Mouse (Mus musculus): ENCODE results near the gene Mfap1b. TPM values are rescaled to one million over a fixed set of nuclear protein-coding genes. Genes with fewer than 3 reads are reported as not detected.

Mfap1b gene
- total RNA-seq, 2 experiments from 2014 or later: 45.1 to 47.4 TPM

DNA sequence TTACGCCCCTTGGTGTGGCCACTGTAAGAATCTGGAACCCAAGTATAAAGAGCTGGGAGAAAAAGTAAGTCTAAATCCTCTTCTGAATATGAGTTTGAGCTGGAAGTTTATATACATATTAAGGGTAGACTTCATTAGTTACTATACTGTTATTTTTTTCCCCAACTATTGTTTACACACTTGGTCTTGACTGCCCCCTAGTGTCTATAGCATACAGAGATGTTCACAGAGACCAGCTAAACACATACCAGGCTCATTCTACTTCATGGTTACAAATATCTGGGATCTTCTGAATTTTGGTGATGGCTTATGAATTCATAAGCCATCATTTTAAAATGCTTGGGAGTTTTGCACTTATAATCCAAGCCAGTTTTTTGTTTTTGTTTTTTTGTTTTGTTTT is 39.0 kb downstream of the Mfap1b start:
- no peak for DNase-seq

GRCm38 (mm10) chr2:121425890-121426289 is 48.0 kb downstream of the Mfap1b start:
- DNase-seq: no peak

DNA sequence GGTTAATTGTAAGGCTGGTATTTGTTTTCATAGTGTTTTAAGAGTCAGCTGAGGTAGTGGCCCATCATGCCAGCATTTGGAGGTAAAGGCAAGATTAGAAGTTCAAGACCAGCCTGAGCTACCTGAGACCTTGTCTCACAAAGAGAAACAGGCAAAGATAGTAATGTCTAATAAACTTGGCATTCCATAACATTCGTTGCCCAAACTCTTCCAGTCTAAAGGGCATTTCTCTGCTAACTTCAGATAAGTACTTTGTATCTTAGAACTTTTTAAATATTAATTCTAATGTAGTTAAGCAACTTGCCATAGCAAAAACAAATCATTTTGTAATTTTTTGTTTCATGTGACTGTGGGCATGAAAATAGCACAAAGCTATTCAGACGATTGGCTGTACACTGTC is 50.7 kb downstream of the Mfap1b start:
- no peak for DNase-seq

DNA sequence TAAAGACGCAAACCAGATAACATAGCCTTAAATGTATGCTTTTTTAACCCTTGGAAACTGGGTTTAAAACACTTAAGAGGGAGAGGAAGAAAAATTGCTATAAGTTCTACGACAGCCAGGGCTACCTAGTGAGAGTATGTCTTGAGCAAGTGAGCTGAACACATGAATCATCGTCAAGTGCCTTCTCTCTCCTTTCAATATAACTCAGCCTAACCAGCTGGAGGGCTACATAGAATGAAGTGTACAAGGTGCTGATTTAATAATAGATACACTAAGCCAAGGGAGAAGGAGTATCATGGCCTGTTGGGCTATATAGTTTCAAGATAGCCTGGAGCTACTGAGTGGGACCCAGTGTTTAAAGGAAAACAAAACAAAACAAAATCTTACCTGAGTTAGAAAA is 55.4 kb downstream of the Mfap1b start:
- DNase-seq: no peak

DNA sequence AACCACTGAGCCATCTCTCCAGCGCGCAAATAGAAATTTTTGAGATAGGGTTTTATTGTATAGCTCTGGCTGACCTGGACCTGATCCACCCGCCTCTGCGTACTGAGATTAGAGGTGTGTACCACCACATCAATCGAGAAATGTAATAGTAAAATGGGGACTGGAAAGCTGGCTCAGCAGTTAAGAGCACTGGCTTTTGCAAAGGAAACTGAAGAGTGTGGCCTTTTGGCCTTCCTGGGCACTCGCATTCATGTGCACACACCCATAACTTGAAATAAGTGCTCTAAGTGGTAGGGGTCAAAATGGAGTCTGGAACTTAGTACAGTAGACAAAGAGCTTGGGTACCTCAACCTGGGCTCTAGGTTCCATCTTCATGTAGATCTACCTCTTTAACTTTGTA is 57.5 kb downstream of the Mfap1b start:
- no peak for DNase-seq

DNA sequence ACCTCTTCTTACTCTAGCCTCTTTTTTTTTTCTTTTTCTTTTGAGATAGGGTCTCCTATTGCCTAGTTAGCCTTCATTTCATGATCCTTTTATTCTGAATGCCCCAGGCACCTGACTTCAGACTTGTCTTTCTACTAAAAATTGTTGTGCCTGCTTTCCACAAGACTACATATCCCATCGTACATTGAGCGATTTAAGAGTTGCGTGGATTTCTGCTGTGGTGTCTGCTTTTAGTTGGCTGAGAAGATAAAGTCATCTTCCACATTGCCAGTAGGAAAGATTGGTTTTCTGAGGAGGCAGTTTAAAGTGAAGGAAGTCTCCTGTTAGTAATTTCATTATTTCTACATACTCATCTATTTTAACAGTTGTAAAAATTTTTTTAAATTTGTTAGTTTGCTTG is 58.3 kb downstream of the Mfap1b start:
- no peak for DNase-seq

DNA sequence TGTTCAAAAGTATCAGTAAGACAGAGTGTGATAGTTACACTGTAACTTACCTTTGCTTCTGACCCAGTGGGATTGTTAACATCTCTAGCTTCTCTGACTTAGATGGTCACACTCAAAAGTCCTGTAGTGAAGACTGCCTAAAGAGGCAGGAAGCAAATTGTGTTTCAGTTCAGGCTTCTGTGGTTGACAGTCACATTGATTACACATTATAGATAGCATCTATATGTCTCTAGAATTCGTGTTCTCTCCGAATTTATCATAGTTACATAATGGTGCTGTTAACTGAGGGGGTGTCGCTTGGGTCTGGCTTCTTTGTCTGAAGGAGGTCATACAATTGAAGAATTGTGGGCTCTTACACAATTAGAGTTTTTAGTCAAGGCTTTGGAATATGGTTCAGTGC is 58.8 kb downstream of the Mfap1b start:
- DNase-seq: no peak

DNA sequence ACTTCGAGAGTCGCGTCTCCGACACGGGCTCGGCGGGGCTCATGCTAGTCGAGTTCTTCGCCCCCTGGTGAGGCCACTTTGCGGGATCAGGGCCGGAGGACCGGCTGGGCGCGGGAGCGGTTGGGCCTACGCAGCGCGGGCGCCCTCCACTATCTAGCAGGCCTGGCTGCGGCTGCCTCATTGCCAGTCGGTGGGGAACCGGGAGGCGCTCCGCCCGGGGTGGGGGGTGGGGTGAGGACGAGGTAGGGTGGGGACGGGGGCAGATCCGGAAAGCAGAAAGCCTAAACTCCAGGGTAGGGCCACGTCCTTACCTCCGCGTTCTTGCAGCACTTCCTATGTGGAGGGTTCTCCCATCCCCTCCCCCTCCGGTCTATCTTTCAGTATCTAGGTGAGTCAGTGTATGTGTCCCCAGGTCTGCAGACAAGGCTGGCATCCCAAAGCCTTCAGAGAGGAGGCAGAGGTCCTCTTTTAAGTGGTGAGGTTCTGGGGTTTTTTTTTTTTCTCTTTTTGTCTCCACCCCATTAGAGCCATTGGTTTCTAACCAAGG is 59.7 kb downstream of the Mfap1b start:
- peak in 1 of 2 experiments; percentile 15 for DNase-seq

- DNase-seq: peak; percentile 98
These were observed 60.4 kb downstream of the Mfap1b start, which contains the start of the genes Pdia3 and Catsper2 for GRCm38 (mm10) chr2:121413387-121414042. Gene Pdia3 (plus strand): TSS chr2:121413775. Gene Catsper2 (minus strand): TSS chr2:121413792.

DNA sequence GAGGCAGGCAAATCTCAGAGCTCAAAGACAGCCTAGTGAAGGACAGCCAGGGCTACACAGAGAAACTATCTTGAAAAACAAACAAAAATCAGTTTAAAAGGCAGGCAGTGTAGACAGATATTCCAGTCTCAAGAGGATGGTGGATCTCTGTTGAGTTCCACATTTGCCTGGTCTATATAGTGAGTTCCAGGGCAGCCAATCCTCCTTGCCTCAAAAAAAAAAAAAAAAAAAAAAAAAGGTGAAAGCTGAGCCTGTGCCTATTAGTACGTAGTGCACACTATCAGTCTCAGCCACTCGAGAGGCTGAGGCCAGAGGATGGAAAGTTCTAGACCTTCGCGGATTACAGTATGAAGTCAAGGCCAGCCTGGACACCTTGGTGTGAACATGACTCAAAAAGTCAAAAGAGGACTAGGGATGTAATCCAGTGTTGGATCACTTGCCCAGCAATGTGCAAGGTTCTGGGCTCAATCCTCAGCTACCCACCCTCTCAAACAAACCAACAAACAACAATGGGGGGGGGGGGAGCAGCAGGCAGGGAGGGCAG is 61.0 kb downstream of the Mfap1b start:
- peak in 1 of 2 experiments; percentile 8 for DNase-seq

Small RNAs within 50 kb of the gene (microRNA-seq; reads per million reads assigned to microRNA genes)
- 0 reads per million in 2 experiments for gene Gm22953

Other genes with a start within 250 kb of the Mfap1b start
- 100 to 1,000 TPM; 145 to 163 TPM for gene Trp53bp1, start 202.7 kb downstream of the Mfap1b start, total RNA-seq (2021)
- 100 to 1,000 TPM; 556 to 596 TPM for gene Map1a, start 184.5 kb downstream of the Mfap1b start, total RNA-seq (2021)
- 100 to 1,000 TPM in 1 of 2 experiments, 10 to 100 TPM in 1; 98.7 to 107 TPM for gene Ppip5k1, start 118.7 kb downstream of the Mfap1b start, total RNA-seq (2021)
- 100 to 1,000 TPM; 376 to 384 TPM for gene Ckmt1, start 116.4 kb downstream of the Mfap1b start, total RNA-seq (2021)
- gene Strc, start 86.9 kb downstream of the Mfap1b start, total RNA-seq (2021): 1 to 10 TPM in 1 of 2 experiments, under 1 TPM in 1; 0.63 to 1.5 TPM
- gene Pdia3, start 60.3 kb downstream of the Mfap1b start, total RNA-seq (2021): 100 to 1,000 TPM; 219 to 255 TPM
- 1 to 10 TPM; 5.7 to 6.4 TPM for gene Catsper2, start 60.3 kb downstream of the Mfap1b start, total RNA-seq (2021)
- not detected for gene Ell3, start 29.8 kb downstream of the Mfap1b start, total RNA-seq (2021)
- 100 to 1,000 TPM; 157 to 175 TPM for gene Serf2, start 24.9 kb downstream of the Mfap1b start, total RNA-seq (2021)
- gene Hypk, start 20.8 kb downstream of the Mfap1b start, total RNA-seq (2021): 10 to 100 TPM; 17.3 to 19.6 TPM
- gene Serinc4, start 17.3 kb downstream of the Mfap1b start, total RNA-seq (2021): under 1 TPM; 0.23 to 0.32 TPM
- gene Mfap1a, start 32.6 kb upstream of the Mfap1b start, total RNA-seq (2021): 10 to 100 TPM; 34.1 to 35.4 TPM
- 1 to 10 TPM; 2.7 to 3.4 TPM for gene Wdr76, start 32.7 kb upstream of the Mfap1b start, total RNA-seq (2021)